Mouse (Mus musculus): ENCODE measurements around the gene Crp. TPM values are rescaled to one million over a fixed set of nuclear protein-coding genes. Genes with fewer than 3 reads are reported as not detected.

Crp gene
- polyA plus RNA-seq, 1 experiment from 2014 or later, result not detected

DNA sequence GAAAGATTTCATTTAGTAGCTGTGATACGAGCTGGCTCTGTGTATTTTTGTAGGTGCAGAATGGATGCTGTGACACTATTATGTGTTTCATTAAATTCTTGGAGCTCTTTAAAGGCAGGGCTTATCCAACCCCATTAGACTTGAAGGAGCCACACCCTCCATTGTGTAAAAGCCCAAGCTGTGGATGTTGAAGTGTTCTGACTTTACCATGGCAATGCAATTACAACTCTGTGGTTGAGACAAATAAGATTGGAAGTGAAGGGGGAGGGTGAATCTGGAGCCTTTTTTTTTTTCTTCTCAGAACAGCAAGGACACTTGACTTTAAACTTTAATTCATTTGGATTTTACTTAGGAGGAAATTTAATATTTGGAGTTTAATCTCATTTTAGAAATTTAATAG is 13.9 kb upstream of the Crp start:
- Histone ChIP-seq H3K27ac (no peak overlapping the region), H3K27me3 (ENCODE audit: poor library complexity, severe bottlenecking) (no peaks in the 10 kb centered on the region), H3K9me3 (no peaks in the 10 kb centered on the region; the same call in 1 of the 2 replicates), H3K4me3 (no peak overlapping the region), H3K36me3 (replicated peaks) (no peaks in the 10 kb centered on the region), H3K4me1 (peaks cover 5% of the 10 kb centered on the region; the same call in 1 of the 2 replicates)
- 63% methylated on average over 1 of the region's 1 CpGs for WGBS
- no peak for DNase-seq (ENCODE audit: extremely low spot score, low spot score)

DNA sequence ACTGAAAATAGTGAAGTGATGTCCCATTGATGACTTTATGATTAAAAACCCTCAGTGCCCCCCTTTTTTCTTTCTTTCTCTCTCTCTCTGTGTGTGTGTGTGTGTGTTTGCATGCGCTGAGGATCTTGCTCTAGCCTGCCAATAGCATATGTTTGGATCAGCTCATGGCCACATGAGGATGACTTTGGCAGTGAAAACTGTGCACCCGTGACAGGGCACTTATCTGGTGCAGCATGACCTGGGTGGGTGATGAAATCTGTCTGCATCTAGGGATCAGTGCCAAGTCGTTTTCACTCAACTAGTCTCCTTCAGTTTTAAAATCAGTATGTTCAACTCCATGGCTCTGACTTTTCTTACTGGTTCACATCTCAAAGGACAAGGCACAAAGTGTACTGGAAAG is 12.7 kb upstream of the Crp start:
- Histone ChIP-seq H3K27ac (no peak overlapping the region), H3K9me3 (no peaks in the 10 kb centered on the region; the same call in 1 of the 2 replicates), H3K4me1 (peaks cover 5% of the 10 kb centered on the region; the same call in 1 of the 2 replicates), H3K36me3 (replicated peaks) (no peaks in the 10 kb centered on the region), H3K4me3 (no peak overlapping the region), H3K27me3 (ENCODE audit: poor library complexity, severe bottlenecking) (no peaks in the 10 kb centered on the region)
- 81% methylated on average over 3 of the region's 3 CpGs for WGBS
- no peak for DNase-seq (ENCODE audit: extremely low spot score, low spot score)

DNA sequence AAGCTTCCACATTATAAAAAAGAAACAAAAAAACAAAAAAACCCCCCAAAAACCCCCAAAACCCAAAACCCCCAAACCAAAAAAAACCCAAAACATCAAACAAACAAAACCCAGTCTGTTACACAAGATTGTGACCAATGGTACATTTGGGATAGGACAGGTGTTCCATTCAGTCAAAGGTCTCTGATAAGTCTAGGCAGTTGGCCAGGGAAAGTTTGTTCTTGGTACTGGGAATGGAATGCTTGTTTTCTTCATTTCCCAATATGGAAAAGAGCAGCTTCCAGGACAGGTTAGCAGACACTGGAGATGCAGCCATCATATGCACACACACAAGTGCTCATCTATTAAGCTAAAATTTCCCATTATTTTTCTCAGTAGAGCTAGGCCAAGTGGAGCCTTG is 433 bp upstream of the Crp start:
- H3K4me1 ChIP-seq, result no peaks in the 10 kb centered on the region
- no peak overlapping the region for H3K27ac ChIP-seq
- H3K27me3 ChIP-seq (ENCODE audit: poor library complexity, severe bottlenecking), result no peaks in the 10 kb centered on the region
- DNase-seq (ENCODE audit: extremely low spot score, low spot score), result no peak
- no peaks in the 10 kb centered on the region for H3K36me3 ChIP-seq (replicated peaks)
- no peak overlapping the region for H3K4me3 ChIP-seq
- H3K9me3 ChIP-seq, result no peaks in the 10 kb centered on the region

DNA sequence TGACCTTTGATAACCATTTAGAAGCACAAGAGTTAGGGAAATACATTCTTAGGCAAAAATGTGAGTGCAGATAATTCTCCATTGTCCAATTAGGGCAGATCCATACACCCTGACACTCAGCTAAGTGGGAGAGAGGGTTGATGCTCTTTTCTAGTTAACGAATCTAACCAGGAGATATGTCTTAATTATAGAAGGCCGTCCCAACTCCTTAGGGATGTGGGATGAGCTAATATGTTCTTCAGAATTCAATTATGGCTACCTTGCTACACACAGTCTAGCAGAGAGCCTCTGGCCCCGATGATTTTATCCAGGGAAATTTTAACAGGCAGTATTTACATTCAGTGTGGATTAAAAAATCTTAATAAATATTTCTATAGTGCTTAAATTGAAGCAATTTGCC is 3.0 kb downstream of the Crp start:
- no peak for DNase-seq (ENCODE audit: extremely low spot score, low spot score)
- no peak overlapping the region for H3K27ac ChIP-seq
- no peaks in the 10 kb centered on the region for H3K36me3 ChIP-seq (replicated peaks)
- H3K4me3 ChIP-seq, result no peak overlapping the region
- no peaks in the 10 kb centered on the region for H3K9me3 ChIP-seq
- no peaks in the 10 kb centered on the region for H3K27me3 ChIP-seq (ENCODE audit: poor library complexity, severe bottlenecking)
- no peaks in the 10 kb centered on the region for H3K4me1 ChIP-seq
- 87% methylated on average over 3 of the region's 3 CpGs for WGBS

DNA sequence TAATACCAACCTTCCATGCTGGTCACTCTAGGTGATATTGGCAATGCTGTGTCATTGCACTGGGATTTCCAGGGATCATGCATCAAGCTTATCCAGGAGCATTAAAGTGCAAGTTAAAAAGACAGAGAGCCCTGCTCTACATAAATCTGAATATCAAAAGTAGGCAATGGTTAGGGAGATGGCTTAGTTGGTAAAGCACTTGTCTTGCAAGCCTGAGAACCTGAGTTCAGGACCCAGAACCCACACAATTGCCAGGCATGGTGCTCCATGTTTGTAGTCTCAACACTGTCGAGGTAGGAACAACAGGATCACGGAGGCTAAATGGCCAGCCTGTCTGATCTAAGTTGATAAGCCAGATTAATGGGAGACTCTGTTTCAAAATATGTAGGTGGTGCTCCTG is 3.5 kb downstream of the Crp start:
- WGBS, result 89% methylated on average over 2 of the region's 2 CpGs
- Histone ChIP-seq H3K4me1 (no peaks in the 10 kb centered on the region), H3K9me3 (no peaks in the 10 kb centered on the region), H3K27me3 (ENCODE audit: poor library complexity, severe bottlenecking) (no peaks in the 10 kb centered on the region), H3K36me3 (replicated peaks) (no peaks in the 10 kb centered on the region), H3K27ac (no peak overlapping the region), H3K4me3 (no peak overlapping the region)
- no peak for DNase-seq (ENCODE audit: extremely low spot score, low spot score)

DNA sequence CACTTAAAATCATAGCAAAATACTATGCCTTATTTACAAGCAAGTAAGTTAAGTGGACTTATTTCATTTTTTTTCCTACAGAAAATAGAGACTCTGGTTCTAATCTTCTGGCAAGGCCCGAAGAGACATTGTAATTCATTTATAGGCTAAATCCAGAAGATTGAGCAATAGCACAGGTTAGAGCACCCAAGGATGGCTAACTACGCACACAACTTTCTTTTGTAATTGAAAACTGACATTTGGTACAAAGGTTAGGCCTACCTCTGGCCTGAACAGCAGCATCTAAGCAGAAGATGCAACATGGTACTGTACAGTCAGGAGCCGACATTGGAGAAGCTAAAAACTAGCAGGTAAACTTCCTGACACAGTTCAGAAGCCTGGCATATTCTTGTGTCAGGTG is 4.0 kb downstream of the Crp start:
- WGBS, result 84% methylated on average over 3 of the region's 3 CpGs
- H3K36me3 ChIP-seq (replicated peaks), result no peaks in the 10 kb centered on the region
- no peak overlapping the region for H3K27ac ChIP-seq
- no peaks in the 10 kb centered on the region for H3K4me1 ChIP-seq
- no peak overlapping the region for H3K4me3 ChIP-seq
- H3K9me3 ChIP-seq, result no peaks in the 10 kb centered on the region
- no peak for DNase-seq (ENCODE audit: extremely low spot score, low spot score)
- H3K27me3 ChIP-seq (ENCODE audit: poor library complexity, severe bottlenecking), result no peaks in the 10 kb centered on the region

DNA sequence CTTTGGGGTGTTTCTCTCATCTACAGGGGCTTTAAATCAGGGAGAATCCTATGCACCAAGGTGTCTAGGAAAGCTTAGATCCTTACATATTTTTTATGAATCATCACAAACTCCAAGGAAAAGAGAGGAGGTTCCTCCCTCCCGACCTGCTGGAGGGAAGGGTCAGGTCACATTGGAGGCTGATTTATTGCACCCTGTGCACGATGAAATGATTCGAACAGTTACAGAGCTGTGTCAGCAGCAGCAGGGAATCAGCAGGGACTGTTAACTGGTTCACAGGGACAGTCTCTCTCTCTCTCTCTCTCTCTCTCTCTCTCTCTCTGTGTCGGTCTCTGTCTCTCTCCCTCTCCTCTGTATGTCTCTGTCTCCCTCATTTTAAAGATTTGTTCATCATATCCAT is 6.9 kb downstream of the Crp start:
- Histone ChIP-seq H3K27me3 (ENCODE audit: poor library complexity, severe bottlenecking) (no peaks in the 10 kb centered on the region), H3K9me3 (no peaks in the 10 kb centered on the region), H3K4me3 (no peak overlapping the region), H3K4me1 (no peaks in the 10 kb centered on the region), H3K36me3 (replicated peaks) (no peaks in the 10 kb centered on the region), H3K27ac (no peak overlapping the region)
- 76% methylated on average over 4 of the region's 4 CpGs for WGBS
- DNase-seq (ENCODE audit: extremely low spot score, low spot score), result no peak

DNA sequence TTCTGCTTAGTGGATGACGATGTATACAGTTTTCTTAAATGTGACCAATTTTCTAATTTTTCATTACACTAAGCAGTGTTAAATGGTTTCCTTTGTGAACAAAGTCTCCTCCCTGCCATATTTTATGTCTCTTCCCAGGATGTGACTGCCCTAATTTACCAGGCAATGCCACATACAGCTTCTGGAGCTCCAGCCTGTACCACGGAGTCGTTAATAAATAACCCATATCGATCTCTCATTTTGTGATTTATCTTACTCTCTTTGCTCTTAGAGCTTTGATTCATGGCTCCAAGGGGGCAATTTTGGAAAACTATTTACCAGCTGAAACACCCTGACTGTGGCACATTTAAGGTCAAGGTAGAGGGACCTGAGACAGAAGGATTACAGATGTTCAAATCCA is 8.4 kb downstream of the Crp start:
- no peaks in the 10 kb centered on the region for H3K4me1 ChIP-seq
- no peaks in the 10 kb centered on the region for H3K9me3 ChIP-seq

DNA sequence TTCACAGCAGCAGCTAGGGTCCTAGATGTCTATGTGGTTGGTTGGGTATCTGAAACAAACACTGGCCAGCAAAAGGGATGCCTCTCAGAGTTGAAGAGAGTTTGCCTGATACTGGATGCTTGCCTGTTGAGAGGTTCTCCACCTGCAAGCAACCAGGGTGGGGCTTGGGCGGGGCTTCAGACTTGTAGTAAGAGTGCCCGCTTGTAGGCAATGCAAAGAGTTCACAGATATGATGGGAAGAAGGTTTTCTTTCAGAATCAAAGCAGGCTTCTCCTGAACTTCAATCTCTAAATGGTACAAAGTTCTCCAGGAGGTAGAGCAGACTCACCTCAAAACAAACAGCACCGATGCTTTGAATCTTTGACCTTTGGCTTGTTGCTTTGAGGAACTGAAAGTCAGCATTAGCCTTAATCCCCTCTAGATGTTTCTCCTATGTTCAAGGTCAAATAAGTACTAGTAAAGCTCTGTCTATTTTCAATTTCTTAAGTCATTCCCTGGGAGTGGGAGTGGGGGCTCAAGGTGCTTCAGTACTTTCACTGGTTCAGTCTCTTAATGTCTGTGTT is 12.0 kb downstream of the Crp start:
- Histone ChIP-seq H3K27ac (no peak overlapping the region), H3K4me1 (no peaks in the 10 kb centered on the region; the same call in 1 of the 2 replicates), H3K4me3 (no peak overlapping the region), H3K9me3 (no peaks in the 10 kb centered on the region), H3K36me3 (replicated peaks) (no peaks in the 10 kb centered on the region), H3K27me3 (ENCODE audit: poor library complexity, severe bottlenecking) (no peaks in the 10 kb centered on the region)
- no peak for DNase-seq (ENCODE audit: extremely low spot score, low spot score)
- WGBS, result 86% methylated on average over 3 of the region's 3 CpGs

More for the DNA sequence above, 8.4 kb downstream of the Crp start:
- H3K36me3 ChIP-seq (replicated peaks), result no peaks in the 10 kb centered on the region
- no peak for DNase-seq (ENCODE audit: extremely low spot score, low spot score)
- no peak overlapping the region for H3K4me3 ChIP-seq
- 93% methylated on average over 4 of the region's 4 CpGs for WGBS
- no peaks in the 10 kb centered on the region for H3K27me3 ChIP-seq (ENCODE audit: poor library complexity, severe bottlenecking)
- H3K27ac ChIP-seq, result no peak overlapping the region

DNA sequence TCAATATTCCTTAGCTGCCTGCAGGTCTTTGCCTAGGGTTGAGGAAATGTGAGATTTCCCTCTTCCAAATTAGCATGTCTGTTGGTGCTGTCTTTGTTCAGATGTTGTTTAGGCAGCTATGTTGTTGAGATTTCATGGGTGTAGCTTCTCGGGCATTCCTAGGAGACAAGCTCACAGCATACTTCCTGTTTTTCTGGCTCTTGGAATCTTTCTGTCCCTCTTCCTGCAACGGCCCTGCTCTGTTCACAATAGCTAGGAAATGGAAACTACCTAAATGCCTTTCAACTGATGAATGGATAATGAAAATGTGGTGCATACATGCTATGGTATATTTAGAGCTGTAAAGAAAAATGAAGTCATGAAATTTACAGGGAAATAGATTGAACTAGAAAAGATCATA is 13.5 kb downstream of the Crp start:
- WGBS, result 58% methylated on average over 2 of the region's 2 CpGs
- DNase-seq (ENCODE audit: extremely low spot score, low spot score), result no peak
- Histone ChIP-seq H3K9me3 (no peaks in the 10 kb centered on the region), H3K4me3 (no peak overlapping the region), H3K36me3 (replicated peaks) (no peaks in the 10 kb centered on the region), H3K4me1 (no peaks in the 10 kb centered on the region; the same call in 1 of the 2 replicates), H3K27me3 (ENCODE audit: poor library complexity, severe bottlenecking) (no peaks in the 10 kb centered on the region), H3K27ac (no peak overlapping the region)

DNA sequence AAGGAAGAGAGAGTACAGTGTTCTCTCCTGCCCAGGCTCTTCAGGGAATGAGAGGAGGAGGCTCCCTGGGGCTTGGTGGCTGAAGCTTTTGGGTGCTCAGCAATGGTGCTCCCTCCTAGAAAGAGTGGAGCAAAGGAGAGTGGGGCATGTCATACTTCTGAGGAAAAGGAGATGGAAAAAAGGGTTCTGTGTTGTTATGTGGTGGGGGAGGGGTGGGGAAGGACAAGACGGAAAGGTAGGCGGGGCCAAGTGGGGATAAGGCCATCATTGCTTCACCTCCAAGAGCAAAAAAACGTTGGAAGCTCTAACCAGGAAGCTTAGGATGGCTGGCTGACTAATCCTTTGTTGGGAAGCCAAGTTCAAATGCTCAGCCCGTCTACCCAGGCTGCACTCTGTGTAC is 14.1 kb downstream of the Crp start:
- Histone ChIP-seq H3K27me3 (ENCODE audit: poor library complexity, severe bottlenecking) (no peaks in the 10 kb centered on the region), H3K27ac (no peak overlapping the region), H3K9me3 (no peaks in the 10 kb centered on the region), H3K36me3 (replicated peaks) (no peaks in the 10 kb centered on the region), H3K4me3 (no peak overlapping the region), H3K4me1 (no peaks in the 10 kb centered on the region; the same call in 1 of the 2 replicates)
- no peak for DNase-seq (ENCODE audit: extremely low spot score, low spot score)
- 72% methylated on average over 4 of the region's 4 CpGs for WGBS

DNA sequence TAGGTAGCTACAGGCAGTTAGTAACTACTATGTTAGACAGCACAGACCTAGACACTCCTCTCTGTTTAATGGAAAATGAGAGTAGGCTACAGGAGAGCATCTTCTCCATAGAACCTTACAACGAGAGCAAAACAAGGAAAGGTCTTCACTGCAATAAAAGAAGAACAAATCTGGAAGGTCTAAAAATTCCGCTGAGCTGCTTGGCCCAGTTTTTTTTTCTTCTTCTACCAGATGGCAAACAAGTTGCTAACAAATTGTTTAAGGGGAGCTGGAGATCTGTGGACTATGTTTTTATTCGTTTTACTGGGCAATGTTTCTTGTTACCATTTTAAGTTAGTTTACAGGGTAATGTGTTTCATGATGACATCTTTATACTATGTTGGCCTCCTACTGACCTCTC is 53.4 kb downstream of the Crp start:
- Histone ChIP-seq H3K4me3 (no peak overlapping the region), H3K36me3 (replicated peaks) (no peaks in the 10 kb centered on the region), H3K4me1 (no peaks in the 10 kb centered on the region), H3K27ac (no peak overlapping the region), H3K9me3 (no peaks in the 10 kb centered on the region), H3K27me3 (ENCODE audit: poor library complexity, severe bottlenecking) (no peaks in the 10 kb centered on the region)
- WGBS, result 86% methylated on average over 3 of the region's 3 CpGs
- DNase-seq (ENCODE audit: extremely low spot score, low spot score), result no peak

DNA sequence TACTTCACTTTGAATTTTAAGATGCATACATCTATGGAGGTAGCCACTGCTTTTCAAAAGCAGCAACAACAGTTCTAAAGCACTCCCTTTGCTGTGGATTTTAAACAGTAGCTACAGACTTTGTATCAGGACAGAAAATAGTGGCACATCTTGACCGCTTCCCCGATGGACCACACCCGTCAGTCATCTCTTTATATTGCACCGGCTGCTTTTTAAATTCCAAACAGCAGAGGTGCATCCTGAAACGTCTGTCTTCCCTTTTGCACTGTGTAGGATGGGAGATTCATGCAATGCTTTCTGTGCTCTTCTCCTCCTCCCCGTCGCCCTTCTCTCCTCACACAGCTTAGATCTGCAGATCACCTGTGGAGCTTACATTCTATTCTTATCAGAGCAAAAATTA is 57.3 kb downstream of the Crp start:
- WGBS, result 81% methylated on average over 7 of the region's 7 CpGs
- H3K27me3 ChIP-seq (ENCODE audit: poor library complexity, severe bottlenecking), result no peaks in the 10 kb centered on the region
- H3K36me3 ChIP-seq (replicated peaks), result no peaks in the 10 kb centered on the region
- 0 out of 2 replicates have a peak, but pooled peaks cover 2% of the 10 kb centered on the region for H3K4me1 ChIP-seq
- no peaks in the 10 kb centered on the region for H3K9me3 ChIP-seq
- no peak for DNase-seq (ENCODE audit: extremely low spot score, low spot score)
- no peak overlapping the region for H3K4me3 ChIP-seq
- no peak overlapping the region for H3K27ac ChIP-seq

DNA sequence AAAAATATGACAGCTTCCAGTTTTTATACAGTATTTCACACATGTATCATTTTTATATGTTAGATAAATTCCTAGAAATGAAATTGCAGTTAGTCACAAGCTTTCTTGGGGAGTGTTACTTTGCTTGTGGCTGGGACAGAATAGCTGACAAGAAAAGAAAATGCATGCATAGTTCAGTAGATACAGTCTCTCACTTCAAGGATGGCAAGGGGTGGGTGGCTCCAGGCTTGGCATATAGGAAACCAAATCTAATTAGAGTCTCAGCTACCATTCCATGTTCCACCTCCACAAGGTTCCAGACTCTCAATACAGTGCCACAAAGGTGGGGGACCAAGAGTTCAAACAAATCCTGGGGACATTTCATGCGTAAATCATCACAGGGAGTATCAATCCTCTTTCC is 61.7 kb downstream of the Crp start:
- Histone ChIP-seq H3K27ac (no peak overlapping the region), H3K4me3 (no peak overlapping the region), H3K27me3 (ENCODE audit: poor library complexity, severe bottlenecking) (no peaks in the 10 kb centered on the region), H3K4me1 (0 out of 2 replicates have a peak, but pooled peaks cover 4% of the 10 kb centered on the region), H3K9me3 (no peaks in the 10 kb centered on the region), H3K36me3 (replicated peaks) (no peaks in the 10 kb centered on the region)
- DNase-seq (ENCODE audit: extremely low spot score, low spot score), result no peak
- 76% methylated on average over 1 of the region's 1 CpGs for WGBS
